Mouse (Mus musculus) myocyte (in vitro differentiated cells): Measurements from ENCODE around the gene Zswim7. TPM values are rescaled to one million over a fixed set of nuclear protein-coding genes. Genes with fewer than 3 reads are reported as not detected.
A peak's percentile ranks its signal among the peaks of the same experiment; 100 is the strongest.

Experiments used
- H3K27me3 ChIP-seq: one replicate; pipeline ENCODE4 v1.6.1; 2011; ENCODE audit not compliant: control insufficient read depth, insufficient read depth, insufficient read length
- H3K36me3 ChIP-seq: one replicate; pipeline ENCODE4 v1.6.1; 2011; ENCODE audit not compliant: control insufficient read depth, insufficient read depth
- H3K4me2 ChIP-seq: one replicate; pipeline ENCODE4 v1.6.1; 2011; ENCODE audit warnings: low read depth, control low read depth
- H3K4me3 ChIP-seq: one replicate; pipeline ENCODE4 v1.5.1; 2011; ENCODE audit warnings: mild to moderate bottlenecking, control low read depth, moderate library complexity
- H3K79me2 ChIP-seq: one replicate; pipeline ENCODE4 v1.6.1; 2011; ENCODE audit not compliant: control insufficient read depth, insufficient read depth
- H3ac ChIP-seq: one replicate; pipeline ENCODE4 v1.6.1; 2011; ENCODE audit not compliant: control insufficient read depth, insufficient read length
- CEBPB ChIP-seq: IDR thresholded peaks from 2 replicates; pipeline ENCODE4 v1.6.1; 2011; ENCODE audit warnings: mild to moderate bottlenecking, moderate library complexity; ENCODE audit not compliant: poor library complexity, insufficient read depth, severe bottlenecking
- E2F4 ChIP-seq: IDR thresholded peaks from one replicate; pipeline ENCODE4 v1.6.1; 2011; ENCODE audit warnings: mild to moderate bottlenecking, control low read depth, moderate library complexity; ENCODE audit not compliant: insufficient read depth
- MAX ChIP-seq: IDR thresholded peaks from one replicate; pipeline ENCODE4 v1.6.1; 2011; ENCODE audit warnings: low read depth, mild to moderate bottlenecking, control low read depth
- MYOD1 ChIP-seq, 3 experiments: IDR thresholded peaks; one replicate each; pipeline ENCODE4 v1.6.1; 2011; ENCODE audit warnings: control low read depth in 2 of 3, low read depth in 2 of 3, mild to moderate bottlenecking in 2 of 3, moderate library complexity in 1 of 3; ENCODE audit not compliant: insufficient read length in 2 of 3, control insufficient read depth in 1 of 3
- MYOG ChIP-seq, 3 experiments: IDR thresholded peaks; one replicate each; pipeline ENCODE4 v1.6.1; 2011; ENCODE audit warnings: control low read depth in 2 of 3, low read depth in 2 of 3, mild to moderate bottlenecking in 2 of 3; ENCODE audit not compliant: insufficient read length in 2 of 3, control insufficient read depth in 1 of 3, insufficient read depth in 1 of 3
- POLR2A ChIP-seq: IDR thresholded peaks from one replicate; pipeline ENCODE4 v1.6.1; 2011; ENCODE audit warnings: low read depth, mild to moderate bottlenecking, control low read depth, moderate library complexity; ENCODE audit not compliant: insufficient read length
- POLR2AphosphoS2 ChIP-seq: IDR thresholded peaks from one replicate; pipeline ENCODE4 v1.6.1; 2011; ENCODE audit warnings: low read depth, control low read depth; ENCODE audit not compliant: insufficient read length
- REST ChIP-seq: IDR thresholded peaks from one replicate; pipeline ENCODE4 v1.6.1; 2011; ENCODE audit warnings: mild to moderate bottlenecking, control low read depth, moderate library complexity; ENCODE audit not compliant: insufficient read depth, insufficient read length
- SRF ChIP-seq: IDR thresholded peaks from one replicate; pipeline ENCODE4 v1.6.1; 2011; ENCODE audit warnings: low read depth; ENCODE audit not compliant: control insufficient read depth, insufficient read length
- TCF12 ChIP-seq: IDR thresholded peaks from one replicate; pipeline ENCODE4 v1.6.1; 2011; ENCODE audit warnings: mild to moderate bottlenecking, control low read depth; ENCODE audit not compliant: poor library complexity, insufficient read depth, severe bottlenecking
- TCF3 ChIP-seq: IDR thresholded peaks from one replicate; pipeline ENCODE4 v1.6.1; 2011; ENCODE audit warnings: low read depth, control low read depth; ENCODE audit not compliant: insufficient read length
- USF1 ChIP-seq: IDR thresholded peaks from one replicate; pipeline ENCODE4 v1.6.1; 2011; ENCODE audit warnings: low read depth, mild to moderate bottlenecking, control low read depth, moderate library complexity
- polyA plus RNA-seq: library from polyadenylated mRNA; unstranded; fragments of >200 nt; fragmentation: generic; extraction: Trizol; gene quantifications from one replicate; pipeline ENCODE4 v1.2.1, GENCODE M21; 2012; ENCODE audit warnings: missing spikeins

The Zswim7 gene
- polyA plus RNA-seq, 1 experiment, result 39.4 TPM

DNA sequence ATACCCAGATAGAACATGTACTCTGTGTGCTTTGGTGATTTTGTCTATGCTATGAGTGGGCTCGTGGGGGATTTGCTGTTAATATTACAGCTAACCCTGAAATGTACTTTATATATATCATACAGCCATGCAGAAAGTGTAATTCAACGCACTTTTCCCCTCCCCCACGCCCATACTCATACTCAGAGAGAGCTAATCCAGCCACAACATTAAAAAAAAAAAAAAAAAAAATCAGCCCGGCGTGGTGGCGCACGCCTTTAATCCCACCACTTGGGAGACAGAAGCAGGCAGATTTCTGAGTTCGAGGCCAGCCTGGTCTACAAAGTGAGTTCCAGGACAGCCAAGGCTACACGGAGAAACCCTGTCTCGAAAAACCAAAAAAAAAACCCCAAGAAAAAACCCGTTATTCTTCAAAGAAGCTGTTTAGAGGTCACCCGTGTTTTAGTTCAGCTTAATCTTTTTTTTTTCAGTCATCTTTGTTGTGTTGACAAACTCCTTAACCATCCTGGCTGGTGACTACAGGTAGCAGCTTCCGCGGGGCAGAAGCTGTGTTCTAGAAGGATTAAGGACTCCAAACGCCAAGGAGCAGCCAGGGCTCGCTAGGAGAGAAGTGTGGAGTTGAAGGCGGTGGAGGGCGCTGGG, 33.3 kb downstream of the Zswim7 start:
- H3K79me2 ChIP-seq, result peaks cover 15% of the 10 kb centered on the region
- no peaks in the 10 kb centered on the region for H3K36me3 ChIP-seq
- H3K4me3 ChIP-seq, result peak overlapping the region; percentile 55
- H3ac ChIP-seq, result no peak overlapping the region
- H3K4me2 ChIP-seq, result peak overlapping the region; percentile 98
- H3K27me3 ChIP-seq, result no peaks in the 10 kb centered on the region
- no peak for TF ChIP-seq REST
- TF ChIP-seq E2F4, result no peak
- TF ChIP-seq POLR2AphosphoS2, result no peak
- no peak for TF ChIP-seq USF1

DNA sequence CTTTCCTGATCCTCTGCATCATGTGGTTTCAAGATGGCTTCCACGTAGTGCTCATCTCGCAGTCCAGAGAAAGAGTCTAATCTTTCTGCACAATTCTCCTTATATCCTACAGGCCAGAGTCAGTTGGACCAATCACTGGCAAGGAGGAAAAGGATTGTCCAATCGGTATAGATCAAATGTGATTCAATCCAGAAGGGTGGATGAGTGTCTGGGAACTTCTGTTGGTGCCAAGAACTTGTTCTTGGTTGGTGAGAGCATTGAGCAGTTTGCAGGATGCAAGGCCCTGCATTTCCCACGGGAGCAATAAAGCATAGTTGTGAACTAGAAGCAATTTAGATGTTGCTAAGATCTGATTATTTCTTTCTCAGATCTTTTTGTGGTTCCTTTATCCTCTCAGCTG, 36.7 kb downstream of the Zswim7 start:
- H3K4me3 ChIP-seq, result no peak overlapping the region
- TF ChIP-seq USF1, result no peak
- no peak for TF ChIP-seq SRF
- no peaks in the 10 kb centered on the region for H3K79me2 ChIP-seq
- no peaks in the 10 kb centered on the region for H3K27me3 ChIP-seq
- H3K36me3 ChIP-seq, result no peaks in the 10 kb centered on the region
- no peak overlapping the region for H3ac ChIP-seq
- peak overlapping the region; percentile 46 for H3K4me2 ChIP-seq

DNA sequence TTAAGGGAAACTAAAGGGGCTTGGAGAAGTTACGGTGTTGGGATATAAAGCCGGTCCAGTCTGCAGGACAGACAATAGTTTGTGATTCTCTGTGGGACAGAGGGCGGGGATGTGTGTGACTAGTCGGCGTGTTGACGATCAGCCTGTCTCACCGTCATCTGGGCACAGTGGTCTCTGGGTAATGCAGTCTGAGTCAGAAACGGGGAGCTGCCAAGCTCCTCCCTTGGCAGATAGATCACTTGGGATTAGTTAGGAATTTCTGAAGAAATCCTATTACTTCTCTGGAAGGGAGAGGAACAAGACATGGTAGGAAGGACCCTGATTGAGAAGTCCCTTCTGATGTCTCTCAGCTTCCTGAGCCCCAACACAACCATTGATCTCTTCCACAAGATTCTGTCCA, 37.3 kb downstream of the Zswim7 start:
- H3ac ChIP-seq, result no peak overlapping the region
- no peaks in the 10 kb centered on the region for H3K79me2 ChIP-seq
- no peaks in the 10 kb centered on the region for H3K27me3 ChIP-seq
- H3K4me3 ChIP-seq, result no peak overlapping the region
- peak overlapping the region; percentile 46 for H3K4me2 ChIP-seq
- peak; percentile 24 for TF ChIP-seq POLR2A
- no peak for TF ChIP-seq MYOD1 (IDR thresholded peaks at IDR 0.05; ENCODE audit: control insufficient read depth in 1 of 3, insufficient read length in 2 of 3, low read depth in 2 of 3)
- no peak for TF ChIP-seq E2F4
- no peak for TF ChIP-seq POLR2AphosphoS2
- TF ChIP-seq TCF3, result no peak
- H3K36me3 ChIP-seq, result no peaks in the 10 kb centered on the region

DNA sequence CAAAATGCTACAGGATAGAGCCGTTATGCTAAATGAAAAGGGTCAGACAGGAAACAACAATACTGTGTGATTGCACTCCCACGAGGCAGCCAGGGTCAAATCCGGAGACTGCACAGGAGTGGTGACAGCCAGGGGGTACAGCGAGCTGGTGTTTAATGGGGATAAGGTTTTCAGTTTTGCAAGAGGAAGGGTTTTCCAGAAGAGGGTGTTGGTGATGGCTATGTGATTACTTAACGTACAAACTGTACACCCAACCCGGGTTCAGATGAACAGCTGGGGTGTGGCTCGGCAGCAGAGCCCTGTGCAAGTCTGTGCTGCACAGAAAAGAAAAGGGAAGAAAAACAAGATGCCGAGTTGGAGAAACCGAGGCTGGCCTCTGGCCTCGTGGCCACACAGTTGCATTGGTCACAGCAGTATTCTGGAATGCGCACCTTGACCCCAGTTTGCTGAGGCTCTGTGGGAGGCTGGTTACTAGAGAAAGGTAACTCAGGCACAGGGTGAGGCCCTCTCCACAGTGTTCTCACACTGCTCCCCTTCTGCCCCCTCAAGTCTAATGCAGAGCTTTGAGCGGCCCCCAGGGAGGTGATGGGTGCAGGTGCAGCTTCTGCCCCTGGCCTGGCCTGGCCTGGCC, 40.4 kb downstream of the Zswim7 start:
- no peak for TF ChIP-seq MYOD1 (IDR thresholded peaks at IDR 0.05; ENCODE audit: control insufficient read depth in 1 of 3, insufficient read length in 2 of 3, low read depth in 2 of 3)
- no peak for TF ChIP-seq E2F4
- TF ChIP-seq TCF3, result no peak
- TF ChIP-seq POLR2AphosphoS2, result no peak
- TF ChIP-seq USF1, result no peak
- TF ChIP-seq SRF, result no peak
- TF ChIP-seq REST, result no peak
- TF ChIP-seq MYOG (IDR thresholded peaks at IDR 0.05; ENCODE audit: control insufficient read depth in 1 of 3, insufficient read depth in 1 of 3, insufficient read length in 2 of 3, low read depth in 2 of 3), result no peak
- TF ChIP-seq MAX, result no peak
- TF ChIP-seq POLR2A, result no peak
- no peaks in the 10 kb centered on the region for H3K79me2 ChIP-seq
- H3K4me3 ChIP-seq, result no peak overlapping the region
- no peak overlapping the region for H3K4me2 ChIP-seq
- H3K36me3 ChIP-seq, result no peaks in the 10 kb centered on the region
- H3K27me3 ChIP-seq, result no peaks in the 10 kb centered on the region
- H3ac ChIP-seq, result no peak overlapping the region

DNA sequence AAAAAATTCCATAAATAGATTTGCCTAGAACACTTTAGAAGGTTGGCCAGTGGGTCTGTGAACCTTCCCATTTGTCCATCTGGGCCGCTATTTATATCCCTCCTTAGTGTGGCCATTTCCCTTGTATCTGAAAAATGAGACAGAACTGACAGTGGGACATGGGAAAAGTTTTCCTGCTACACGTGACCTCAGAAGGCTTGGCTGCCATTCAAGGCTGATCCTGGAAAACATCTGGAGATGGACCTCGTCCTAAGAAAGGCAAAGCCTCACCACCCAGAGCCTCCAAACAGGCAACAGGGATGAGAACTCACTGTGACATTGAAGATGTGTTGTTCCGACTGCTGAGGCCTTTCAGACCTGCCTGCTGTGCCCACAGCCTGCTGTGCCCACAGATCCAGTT, 56.4 kb downstream of the Zswim7 start:
- H3K36me3 ChIP-seq, result no peaks in the 10 kb centered on the region
- peak; percentile 52 for TF ChIP-seq USF1
- TF ChIP-seq REST, result no peak
- peak; percentile 55 for TF ChIP-seq POLR2AphosphoS2
- no peak for TF ChIP-seq TCF12
- no peak overlapping the region for H3K4me3 ChIP-seq
- no peak overlapping the region for H3ac ChIP-seq
- H3K79me2 ChIP-seq, result no peaks in the 10 kb centered on the region
- no peaks in the 10 kb centered on the region for H3K27me3 ChIP-seq
- peak overlapping the region; percentile 20 for H3K4me2 ChIP-seq

DNA sequence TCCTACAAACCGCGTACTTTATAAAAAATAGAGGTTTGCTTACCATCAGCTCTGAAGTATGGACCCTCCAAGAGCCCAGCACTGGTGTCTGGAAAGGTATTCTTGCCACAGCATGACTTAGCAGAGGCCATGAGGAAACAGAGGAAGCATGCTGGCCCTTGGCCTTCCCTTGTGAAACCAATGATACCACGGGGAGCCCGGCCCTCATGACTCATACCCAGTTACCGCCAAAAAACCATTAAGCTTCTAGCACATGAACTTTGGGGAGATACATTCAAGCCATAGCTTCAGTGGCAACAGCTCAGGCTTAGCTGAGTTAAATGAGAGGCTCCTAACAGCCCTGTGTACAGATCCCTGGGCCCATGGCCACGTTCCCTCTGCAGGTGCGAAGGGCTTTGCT, 57.2 kb downstream of the Zswim7 start:
- TF ChIP-seq USF1, result no peak
- TF ChIP-seq REST, result no peak
- TF ChIP-seq E2F4, result no peak
- TF ChIP-seq MYOG (IDR thresholded peaks at IDR 0.05; ENCODE audit: control insufficient read depth in 1 of 3, insufficient read depth in 1 of 3, insufficient read length in 2 of 3, low read depth in 2 of 3), result no peak
- TF ChIP-seq SRF, result no peak
- TF ChIP-seq CEBPB, result no peak
- TF ChIP-seq POLR2A, result no peak
- no peak for TF ChIP-seq POLR2AphosphoS2
- peak; percentile 29 for TF ChIP-seq MAX

More for the DNA sequence above, 57.2 kb downstream of the Zswim7 start:
- peak overlapping the region; percentile 15 for H3K4me2 ChIP-seq
- no peaks in the 10 kb centered on the region for H3K36me3 ChIP-seq
- H3ac ChIP-seq, result no peak overlapping the region
- H3K27me3 ChIP-seq, result no peaks in the 10 kb centered on the region
- H3K79me2 ChIP-seq, result no peaks in the 10 kb centered on the region
- no peak overlapping the region for H3K4me3 ChIP-seq
